Mouse (Mus musculus): ENCODE data around the gene Cttn.

DNA sequence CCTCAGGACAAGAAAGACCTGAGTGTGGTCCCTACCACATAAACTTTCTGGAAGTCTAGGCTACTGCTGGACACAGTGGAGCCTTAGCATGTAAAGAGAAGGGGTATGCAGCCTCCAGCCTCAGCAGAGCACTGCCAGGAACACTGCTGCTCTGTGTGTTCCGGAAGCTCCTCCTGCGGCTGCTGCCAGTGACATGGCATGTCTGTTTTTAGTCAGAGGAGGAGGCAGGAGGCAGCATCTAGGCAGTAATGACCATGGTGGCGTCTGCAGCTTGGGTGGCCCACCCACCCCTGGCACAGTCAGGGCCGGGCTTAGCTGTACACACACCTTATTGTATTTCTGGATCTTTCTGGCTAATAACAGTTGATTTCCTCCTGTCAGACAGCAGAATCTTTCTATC lies 63.1 kb downstream of the Cttn start:
- no peak for TF ChIP-seq FLI1 (IDR thresholded peaks at IDR 0.05; ENCODE audit: low read length)
- no peak for TF ChIP-seq GATA1 (IDR thresholded peaks at IDR 0.05; ENCODE audit: borderline replicate concordance, low read length)
